Mouse (Mus musculus) embryonic facial prominence, embryonic 12.5 days (tissue): ENCODE results near the gene Rab11fip4. TPM values are rescaled to one million over a fixed set of nuclear protein-coding genes. Genes with fewer than 3 reads are reported as not detected.

ENCODE experiments used
- ATAC-seq: fragments of 200-750 bp; cut with Nextera tagmentation; 2 replicates; pipeline ENCODE4 v1.8.0; 2017; ENCODE audit not compliant: insufficient number of reproducible peaks, insufficient read depth, low FRiP score, low TSS enrichment
- H3K27ac ChIP-seq: fragments of 300-500 bp; sonication (generic); 2 replicates; pipeline ENCODE4 v1.5.1; 2016; ENCODE audit warnings: mild to moderate bottlenecking
- H3K27me3 ChIP-seq: fragments of 300-500 bp; sonication (generic); 2 replicates; pipeline ENCODE4 v1.6.1; 2016; ENCODE audit warnings: mild to moderate bottlenecking, moderate library complexity
- H3K36me3 ChIP-seq: fragments of 300-500 bp; sonication (generic); 2 replicates; pipeline ENCODE4 v1.6.1; 2016; ENCODE audit warnings: mild to moderate bottlenecking
- H3K4me1 ChIP-seq: fragments of 300-500 bp; sonication (generic); 2 replicates; pipeline ENCODE4 v1.6.1; 2016
- H3K4me2 ChIP-seq: fragments of 300-500 bp; sonication (generic); replicated peaks from 2 replicates; pipeline ENCODE4 v1.6.1; 2016; ENCODE audit warnings: mild to moderate bottlenecking, moderate library complexity
- H3K4me3 ChIP-seq: fragments of 300-500 bp; sonication (generic); 2 replicates; pipeline ENCODE4 v1.5.1; 2016; ENCODE audit warnings: mild to moderate bottlenecking
- H3K9ac ChIP-seq: fragments of 300-500 bp; sonication (generic); 2 replicates; pipeline ENCODE4 v1.6.1; 2016; ENCODE audit warnings: mild to moderate bottlenecking, moderate library complexity
- H3K9me3 ChIP-seq: fragments of 300-500 bp; sonication (generic); 2 replicates; pipeline ENCODE4 v1.6.1; 2016; ENCODE audit warnings: mild to moderate bottlenecking, moderate library complexity
- WGBS: fragments of 180-500 bp; shearing (Covaris S2); methylation state at CpG from one replicate; pipeline ENCODE4 v1.1.7; 2016; 5-methylcytosine and 5-hydroxymethylcytosine counted together
- polyA plus RNA-seq: library from polyadenylated mRNA; unstranded; fragments of >200 nt; fragmentation: Nextera tagmentation; extraction: Ambion mirVana; gene quantifications from 2 replicates; pipeline ENCODE4 v1.2.1, GENCODE M21; 2016

Gene Rab11fip4
- polyA plus RNA-seq, 1 experiment from 2014 or later, result 12.1 TPM

DNA sequence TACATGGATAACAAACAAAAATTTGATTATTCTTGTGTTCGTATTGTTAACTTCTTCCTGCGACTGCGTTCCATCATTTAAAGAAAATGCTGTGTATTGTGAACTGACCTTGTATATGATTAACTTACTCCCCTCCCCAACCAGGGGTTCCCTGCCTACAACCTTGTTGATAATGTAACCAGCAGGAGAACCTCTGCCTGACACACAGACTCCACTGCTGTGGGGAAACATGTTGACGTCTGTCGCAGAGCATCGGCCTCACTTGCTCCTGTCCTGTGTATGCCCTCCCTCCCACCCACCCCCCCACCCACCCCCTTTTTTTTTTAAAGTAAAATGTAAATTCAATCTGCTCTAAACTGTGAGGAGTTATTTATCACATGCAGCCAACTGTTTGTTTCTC is 9.8 kb upstream of the Rab11fip4 start:
- no peak overlapping the region for H3K27ac ChIP-seq
- WGBS, result 87% methylated on average over 6 of the region's 6 CpGs

DNA sequence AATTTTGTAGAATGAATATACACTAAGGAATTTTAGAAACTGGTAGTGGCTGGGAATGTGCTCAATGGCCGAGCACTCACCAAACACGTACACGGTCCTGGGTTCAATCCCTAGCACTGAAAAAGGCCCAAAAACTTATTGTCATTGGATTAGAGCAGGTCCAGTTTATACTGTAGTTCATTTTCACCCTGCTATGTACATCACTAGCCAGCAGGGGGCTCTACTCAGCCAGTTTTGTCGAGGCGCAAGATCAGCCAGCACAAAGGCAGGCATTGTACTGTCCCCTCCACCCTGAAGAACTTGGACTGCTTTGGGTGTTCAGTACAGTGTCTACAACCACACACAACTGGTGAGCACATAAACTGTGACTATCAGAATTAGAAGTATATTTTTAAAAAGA is 6.8 kb upstream of the Rab11fip4 start:
- ATAC-seq, result peak; percentile 76; the same call in 1 of the 2 replicates
- Histone ChIP-seq H3K4me1 (peaks cover 8% of the 10 kb centered on the region; the same call in 1 of the 2 replicates), H3K27ac (no peak overlapping the region), H3K36me3 (no peaks in the 10 kb centered on the region; the same call in 1 of the 2 replicates), H3K4me3 (no peak overlapping the region), H3K4me2 (no peak overlapping the region), H3K27me3 (peaks cover 10% of the 10 kb centered on the region), H3K9me3 (no peaks in the 10 kb centered on the region), H3K9ac (no peak overlapping the region)
- 4% methylated on average over 5 of the region's 5 CpGs for WGBS

More for the DNA sequence above, 9.8 kb upstream of the Rab11fip4 start:
- H3K27me3 ChIP-seq, result no peaks in the 10 kb centered on the region
- H3K4me3 ChIP-seq, result no peak overlapping the region
- ATAC-seq, result no peak
- H3K36me3 ChIP-seq, result peaks cover 14% of the 10 kb centered on the region
- no peak overlapping the region for H3K4me2 ChIP-seq
- no peaks in the 10 kb centered on the region for H3K9me3 ChIP-seq
- peaks cover 8% of the 10 kb centered on the region; the same call in 1 of the 2 replicates for H3K4me1 ChIP-seq
- H3K9ac ChIP-seq, result no peak overlapping the region

DNA sequence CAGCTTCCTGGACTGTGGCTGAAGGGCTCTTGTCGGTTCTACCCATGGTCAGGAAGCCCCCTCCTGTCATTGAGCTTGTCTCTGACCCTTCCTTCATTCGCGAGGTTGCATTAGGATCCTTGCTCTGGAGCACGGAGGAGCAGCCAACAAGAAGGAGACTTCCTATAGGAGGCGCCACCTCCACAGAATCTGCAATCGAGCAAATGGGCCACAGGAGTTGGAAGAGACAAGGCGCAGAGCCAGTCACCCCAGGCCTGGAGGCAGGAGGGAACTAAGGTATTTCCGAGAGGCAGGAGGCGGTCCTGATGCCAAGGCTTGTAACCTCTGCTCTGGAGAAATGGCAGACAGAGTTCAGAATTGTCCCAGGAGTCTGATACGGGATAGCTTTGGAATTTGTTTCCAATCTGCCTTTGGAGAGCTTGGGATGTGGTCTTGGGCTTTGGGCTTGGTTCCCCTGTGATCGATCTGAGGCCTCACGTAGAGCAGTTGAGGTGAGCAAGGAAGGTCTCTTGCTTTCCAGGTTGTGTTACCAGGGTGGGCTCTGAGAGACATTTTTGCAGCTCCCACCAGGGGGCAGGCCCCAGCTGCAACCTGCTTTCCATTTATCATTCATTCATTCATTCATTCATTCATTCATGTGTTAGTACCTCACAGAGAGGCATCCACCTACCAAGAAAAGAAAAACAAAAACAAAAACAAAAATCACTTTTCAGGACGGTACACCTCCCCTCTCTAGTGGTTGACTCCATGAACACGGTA is 1.5 kb upstream of the Rab11fip4 start:
- Histone ChIP-seq H3K4me3 (no peak overlapping the region), H3K27ac (no peak overlapping the region), H3K9me3 (no peaks in the 10 kb centered on the region), H3K4me1 (peaks cover 9% of the 10 kb centered on the region; the same call in 1 of the 2 replicates), H3K27me3 (peaks cover 49% of the 10 kb centered on the region), H3K4me2 (no peak overlapping the region), H3K36me3 (no peaks in the 10 kb centered on the region), H3K9ac (no peak overlapping the region)
- WGBS, result 49% methylated on average over 14 of the region's 14 CpGs
- ATAC-seq, result no peak

DNA sequence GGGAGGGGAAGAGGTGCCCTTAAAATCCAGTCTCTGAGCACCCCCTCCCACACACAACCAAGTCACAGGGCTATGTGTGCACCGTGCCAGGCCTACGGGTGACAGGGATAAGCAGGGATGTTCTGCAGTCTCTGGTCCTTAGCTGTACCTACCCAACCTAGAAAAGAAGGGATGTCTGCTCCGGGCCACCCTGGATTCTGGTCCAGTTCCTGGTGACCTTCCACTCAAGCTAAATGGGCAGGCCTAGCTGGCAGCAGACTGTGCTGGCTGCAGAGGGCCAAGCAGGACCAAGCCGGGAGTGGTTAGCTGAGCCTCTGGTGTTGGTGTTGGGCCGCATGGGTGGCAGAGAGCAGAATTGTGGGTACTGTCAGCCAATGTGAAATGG is 571 bp downstream of the Rab11fip4 start:
- no peaks in the 10 kb centered on the region for H3K36me3 ChIP-seq
- peaks cover 49% of the 10 kb centered on the region for H3K27me3 ChIP-seq
- H3K27ac ChIP-seq, result no peak overlapping the region
- whole genome bisulfite sequencing, result 26% methylated on average over 5 of the region's 5 CpGs
- H3K9ac ChIP-seq, result peak overlapping the region; percentile 66
- H3K4me2 ChIP-seq, result peak overlapping the region; percentile 92
- no peaks in the 10 kb centered on the region for H3K9me3 ChIP-seq
- peaks cover 9% of the 10 kb centered on the region; the same call in 1 of the 2 replicates for H3K4me1 ChIP-seq
- no peak for ATAC-seq
- peak overlapping the region; percentile 59 for H3K4me3 ChIP-seq

DNA sequence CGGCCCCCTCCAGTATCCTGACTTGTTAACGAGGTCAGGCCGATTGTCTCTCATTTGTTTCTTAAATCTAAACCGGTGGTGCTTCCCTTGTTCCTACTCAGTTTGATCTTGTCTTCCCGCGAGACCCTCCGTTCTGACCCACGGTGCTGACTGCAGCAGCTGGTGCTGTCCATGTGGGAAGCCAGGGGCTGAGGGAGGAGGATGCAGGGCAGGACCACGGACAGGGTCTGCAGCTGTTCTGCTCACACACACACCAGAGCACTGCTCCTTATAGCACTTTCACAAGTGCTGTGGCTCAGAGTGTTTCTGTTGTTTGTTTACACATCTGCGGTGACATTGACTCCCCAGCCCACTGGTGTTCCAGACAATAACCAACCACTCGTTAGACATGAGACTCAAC is 2.5 kb downstream of the Rab11fip4 start:
- Histone ChIP-seq H3K4me2 (no peak overlapping the region), H3K36me3 (no peaks in the 10 kb centered on the region), H3K4me3 (no peak overlapping the region), H3K4me1 (peaks cover 9% of the 10 kb centered on the region; the same call in 1 of the 2 replicates), H3K9ac (no peak overlapping the region), H3K9me3 (no peaks in the 10 kb centered on the region), H3K27ac (no peak overlapping the region), H3K27me3 (peaks cover 46% of the 10 kb centered on the region)
- no peak for ATAC-seq
- 35% methylated on average over 11 of the region's 11 CpGs for WGBS

DNA sequence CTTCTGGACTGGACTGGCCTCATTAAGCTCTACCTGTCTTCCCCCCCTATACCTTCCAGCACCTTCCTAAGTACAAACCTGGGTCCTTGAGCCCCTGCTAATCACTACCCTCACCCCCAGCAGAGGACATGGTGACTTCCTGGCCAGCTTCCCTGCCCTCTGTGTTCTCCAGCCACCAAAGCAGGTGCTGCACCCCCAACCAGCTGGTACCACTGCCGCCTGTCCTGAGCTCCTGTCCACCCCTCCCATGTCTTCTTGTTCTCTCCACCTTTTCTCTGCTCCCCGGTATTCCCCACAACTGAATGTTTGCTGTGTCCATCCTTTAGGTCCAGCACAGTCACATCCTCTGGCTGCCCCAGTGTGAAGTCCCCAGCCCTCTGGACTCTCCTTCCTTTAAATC is 19.4 kb downstream of the Rab11fip4 start:
- peaks cover 28% of the 10 kb centered on the region for H3K4me1 ChIP-seq

DNA sequence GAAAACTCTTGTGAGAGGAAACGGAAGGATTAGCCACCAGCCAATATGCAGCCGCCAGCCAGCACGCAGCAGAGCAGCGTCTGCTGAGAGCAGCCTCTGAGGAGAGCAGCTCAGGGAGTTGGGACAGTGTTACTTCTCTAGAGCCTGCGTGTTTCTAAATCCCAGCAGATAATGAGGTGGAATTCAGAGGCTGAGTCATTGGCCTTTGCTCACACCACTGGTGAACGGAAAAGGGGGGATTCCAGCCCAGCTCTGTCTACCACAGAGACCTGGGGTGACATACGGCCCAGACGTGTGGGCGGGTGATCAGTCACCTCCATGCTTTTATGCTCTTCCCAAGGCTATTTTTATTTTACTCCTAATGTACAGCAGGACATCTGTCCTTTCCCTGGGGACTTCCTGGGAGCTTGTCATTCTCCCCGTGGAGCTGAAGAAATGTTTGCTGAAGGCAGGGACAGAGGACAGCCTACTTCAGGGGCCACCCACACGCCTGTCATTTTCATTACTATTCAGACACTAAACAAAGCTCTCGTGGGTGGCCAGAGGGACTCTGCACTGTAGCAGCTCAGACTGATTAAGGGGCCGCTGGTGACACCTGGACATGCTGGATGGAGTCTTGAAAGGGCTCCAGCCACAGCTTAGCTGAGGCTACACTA is 20.1 kb downstream of the Rab11fip4 start:
- no peaks in the 10 kb centered on the region for H3K27me3 ChIP-seq
- peaks cover 25% of the 10 kb centered on the region for H3K4me1 ChIP-seq
- H3K36me3 ChIP-seq, result no peaks in the 10 kb centered on the region
- 18% methylated on average over 13 of the region's 13 CpGs for WGBS
- H3K9ac ChIP-seq, result no peak overlapping the region
- H3K4me2 ChIP-seq, result no peak overlapping the region
- H3K27ac ChIP-seq, result no peak overlapping the region
- peak; percentile 42; the same call in 1 of the 2 replicates for ATAC-seq
- H3K9me3 ChIP-seq, result no peaks in the 10 kb centered on the region
- no peak overlapping the region for H3K4me3 ChIP-seq

More for the DNA sequence above, 19.4 kb downstream of the Rab11fip4 start:
- H3K27me3 ChIP-seq, result no peaks in the 10 kb centered on the region
- no peak for ATAC-seq
- no peak overlapping the region for H3K9ac ChIP-seq
- H3K9me3 ChIP-seq, result no peaks in the 10 kb centered on the region
- H3K4me3 ChIP-seq, result no peak overlapping the region
- 49% methylated on average over 2 of the region's 2 CpGs for WGBS
- no peak overlapping the region for H3K4me2 ChIP-seq
- H3K27ac ChIP-seq, result no peak overlapping the region
- H3K36me3 ChIP-seq, result no peaks in the 10 kb centered on the region

DNA sequence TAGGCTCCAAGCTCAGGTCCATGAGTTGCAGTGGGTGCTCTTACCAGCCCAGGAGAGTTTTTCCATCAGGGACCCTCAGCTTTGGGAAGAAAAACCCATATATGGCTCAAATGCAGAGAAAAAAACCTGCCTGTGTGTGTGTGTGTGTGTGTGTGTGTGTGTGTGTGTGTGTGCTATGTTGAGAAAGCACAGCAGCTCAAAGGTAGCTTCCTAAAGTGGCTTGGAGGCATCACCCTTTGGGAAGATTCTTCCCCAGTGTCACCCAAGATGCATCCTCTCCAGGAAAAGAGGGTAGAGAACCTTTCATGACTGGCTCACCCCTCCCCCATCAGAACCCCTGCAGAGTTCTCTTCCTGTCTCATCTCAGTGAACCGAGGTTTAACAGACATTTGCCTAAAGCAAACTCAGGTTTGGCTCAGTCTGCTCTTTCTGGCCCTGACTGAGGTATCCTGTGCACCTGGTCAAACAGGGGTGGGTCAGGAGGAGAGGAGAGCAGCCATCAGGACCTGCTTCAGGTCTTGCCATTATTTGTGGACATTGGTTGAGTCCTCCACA is 21.1 kb downstream of the Rab11fip4 start:
- no peak overlapping the region for H3K4me3 ChIP-seq
- 9% methylated on average over 1 of the region's 1 CpGs for WGBS
- H3K4me1 ChIP-seq, result peaks cover 25% of the 10 kb centered on the region
- no peak overlapping the region for H3K27ac ChIP-seq
- no peaks in the 10 kb centered on the region for H3K36me3 ChIP-seq
- H3K9ac ChIP-seq, result no peak overlapping the region
- H3K9me3 ChIP-seq, result no peaks in the 10 kb centered on the region
- no peak for ATAC-seq
- no peaks in the 10 kb centered on the region for H3K27me3 ChIP-seq
- no peak overlapping the region for H3K4me2 ChIP-seq

DNA sequence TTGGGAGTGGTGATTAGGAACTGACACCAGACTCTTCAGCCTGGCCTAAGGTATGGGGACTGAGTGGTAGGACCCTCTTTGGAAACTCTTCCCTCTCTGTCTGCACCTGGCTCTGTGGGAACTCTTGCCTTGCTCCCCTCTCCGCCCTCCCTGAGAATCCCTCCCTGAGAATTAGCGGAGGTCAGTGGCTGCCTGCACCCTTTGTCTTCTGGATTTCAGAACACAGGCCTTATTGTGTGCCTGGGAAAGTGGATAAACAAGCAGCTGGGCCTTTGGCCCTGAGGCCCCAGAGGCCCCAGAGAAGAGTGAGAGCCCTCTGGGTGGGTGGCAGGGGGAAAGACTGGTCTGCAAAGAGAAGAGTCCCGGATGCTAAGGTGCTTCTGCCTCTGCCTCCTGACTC is 22.1 kb downstream of the Rab11fip4 start:
- no peaks in the 10 kb centered on the region for H3K27me3 ChIP-seq
- no peak overlapping the region for H3K4me3 ChIP-seq
- H3K27ac ChIP-seq, result no peak overlapping the region
- no peak for ATAC-seq
- 19% methylated on average over 3 of the region's 3 CpGs for WGBS
- H3K9ac ChIP-seq, result no peak overlapping the region
- H3K36me3 ChIP-seq, result no peaks in the 10 kb centered on the region
- H3K4me1 ChIP-seq, result peaks cover 25% of the 10 kb centered on the region
- no peak overlapping the region for H3K4me2 ChIP-seq
- H3K9me3 ChIP-seq, result no peaks in the 10 kb centered on the region

DNA sequence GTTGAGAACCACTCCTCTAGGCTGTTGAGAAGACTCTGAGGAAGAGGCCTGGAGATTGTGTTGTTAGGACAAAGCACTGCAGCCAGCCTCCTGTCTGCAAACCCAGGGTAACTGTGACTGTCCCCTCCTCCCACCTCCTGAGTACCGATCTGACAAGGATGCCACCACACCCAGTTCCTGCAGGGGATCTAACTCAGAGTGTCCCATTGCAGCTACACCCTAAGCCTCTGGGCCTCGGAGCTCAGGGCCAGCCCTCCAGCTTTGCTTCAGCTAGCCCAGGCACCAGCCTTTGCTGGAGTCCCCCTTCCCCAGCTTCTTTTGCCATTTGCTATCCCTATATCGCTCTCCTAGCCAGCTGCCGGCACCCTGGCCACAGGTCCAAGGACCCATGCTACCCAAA is 22.7 kb downstream of the Rab11fip4 start:
- Histone ChIP-seq H3K4me2 (no peak overlapping the region), H3K27me3 (no peaks in the 10 kb centered on the region), H3K4me1 (peaks cover 25% of the 10 kb centered on the region), H3K9ac (no peak overlapping the region), H3K27ac (no peak overlapping the region), H3K4me3 (no peak overlapping the region), H3K36me3 (no peaks in the 10 kb centered on the region), H3K9me3 (no peaks in the 10 kb centered on the region)
- no peak for ATAC-seq
- 52% methylated on average over 4 of the region's 4 CpGs for WGBS

DNA sequence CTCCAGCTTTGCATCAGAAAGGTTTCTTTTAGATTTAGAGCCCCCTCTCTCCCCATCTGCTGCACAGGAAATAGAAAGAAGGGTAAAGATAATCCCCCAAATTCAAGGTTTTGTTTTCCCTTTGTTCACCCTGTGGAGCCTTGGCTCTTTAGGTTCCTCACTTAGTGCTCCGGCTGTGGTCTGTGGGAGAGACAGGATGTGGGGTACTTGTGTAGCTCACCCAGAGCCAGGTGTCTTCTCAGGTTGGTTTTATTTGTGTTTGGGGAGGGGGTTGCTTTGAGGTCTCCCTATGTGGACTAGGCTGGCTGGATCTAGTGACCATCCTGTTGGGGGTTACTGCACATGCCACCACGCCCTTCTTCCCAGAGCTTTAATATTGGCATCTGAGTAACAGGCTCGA is 23.9 kb downstream of the Rab11fip4 start:
- Histone ChIP-seq H3K4me1 (peaks cover 25% of the 10 kb centered on the region), H3K9me3 (no peaks in the 10 kb centered on the region), H3K27me3 (no peaks in the 10 kb centered on the region), H3K4me3 (no peak overlapping the region), H3K27ac (no peak overlapping the region), H3K36me3 (no peaks in the 10 kb centered on the region), H3K4me2 (no peak overlapping the region), H3K9ac (no peak overlapping the region)
- WGBS, result 79% methylated on average over 3 of the region's 3 CpGs
- no peak for ATAC-seq

DNA sequence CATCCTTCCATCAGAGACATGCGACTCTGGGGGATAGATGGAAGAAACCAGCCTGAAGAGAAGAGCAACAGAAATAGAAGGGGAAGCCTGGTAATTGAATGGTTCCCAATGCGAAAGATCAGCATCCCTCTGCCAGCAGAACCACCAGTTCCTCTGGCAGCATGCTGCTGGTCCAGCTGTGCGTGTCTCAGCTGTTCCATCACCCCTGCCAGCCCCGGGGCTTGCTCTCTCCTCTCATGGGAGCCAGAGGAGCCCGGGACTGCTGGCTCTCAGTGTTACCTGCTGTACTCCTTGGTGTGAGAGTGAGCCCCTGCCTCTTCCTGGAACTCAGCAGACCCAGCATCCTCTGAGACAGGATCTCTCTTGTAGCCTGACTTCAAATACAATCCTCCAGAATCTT is 24.9 kb downstream of the Rab11fip4 start:
- Histone ChIP-seq H3K9me3 (no peaks in the 10 kb centered on the region), H3K27me3 (no peaks in the 10 kb centered on the region), H3K4me3 (no peak overlapping the region), H3K36me3 (no peaks in the 10 kb centered on the region), H3K27ac (no peak overlapping the region), H3K9ac (no peak overlapping the region), H3K4me2 (no peak overlapping the region), H3K4me1 (peaks cover 21% of the 10 kb centered on the region)
- WGBS, result 49% methylated on average over 5 of the region's 5 CpGs
- ATAC-seq, result no peak
